Mouse (Mus musculus): Measurements from ENCODE around the gene Triobp. TPM values are rescaled to one million over a fixed set of nuclear protein-coding genes. Genes with fewer than 3 reads are reported as not detected.

Gene Triobp
- total RNA-seq, 1 experiment: 30.6 TPM

DNA sequence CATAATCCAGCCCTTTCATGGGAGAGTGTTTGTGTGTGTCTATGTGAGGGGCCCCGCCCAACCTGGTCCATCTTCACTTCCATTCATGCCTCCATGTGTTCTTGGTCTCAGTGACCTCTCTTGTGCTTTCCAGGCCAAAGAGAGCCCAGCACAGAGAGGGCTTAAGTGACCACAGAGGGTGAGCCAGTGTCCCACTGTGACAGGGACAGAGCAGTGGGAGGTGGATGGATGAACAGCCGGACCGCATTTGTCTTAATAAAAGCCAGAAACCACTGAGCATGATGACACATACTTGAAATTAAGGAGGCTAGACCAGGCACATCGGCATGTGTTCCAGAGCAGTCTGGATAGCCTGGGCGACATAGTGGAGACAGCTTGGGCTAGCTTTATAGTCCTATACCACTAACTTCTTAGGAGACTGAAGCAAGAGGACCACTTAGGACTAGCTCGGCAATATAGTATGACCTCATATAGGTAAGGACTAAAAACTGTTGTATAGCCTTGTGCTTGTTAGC is 17.3 kb upstream of the Triobp start:
- Histone ChIP-seq H3K4me3 (ENCODE audit: insufficient read depth in 1 of 2, low read depth in 1 of 2, low read length in 2 of 2, poor library complexity in 1 of 2, severe bottlenecking in 1 of 2) (no peak overlapping the region), H3K27ac (ENCODE audit: insufficient read depth, low read depth, low read length, poor library complexity, severe bottlenecking) (no peak overlapping the region), H3K9me3 (ENCODE audit: control insufficient read depth, insufficient read depth, low read depth, low read length) (no peaks in the 10 kb centered on the region), H3K4me1 (ENCODE audit: control insufficient read depth in 2 of 2, insufficient read depth in 2 of 2, low read length in 2 of 2, poor library complexity in 1 of 2) (peaks cover 15 to 16% of the 10 kb centered on the region in 2 experiments), H3K36me3 (ENCODE audit: control insufficient read depth, insufficient read depth, low read length, poor library complexity, severe bottlenecking) (peaks cover 3% of the 10 kb centered on the region; the same call in 1 of the 2 replicates), H3K9ac (ENCODE audit: insufficient read depth, low read depth, low read length, poor library complexity, severe bottlenecking) (no peak overlapping the region)
- in situ Hi-C loops (cut with MboI; ENCODE audit: low sequenced_read_pairs in 2 of 2, unreplicated experiment in 2 of 2): no loop called here
- no peak for DNase-seq (ENCODE audit: low read depth, low spot score)
- TF ChIP-seq CHD2 (IDR thresholded peaks at IDR 0.05; ENCODE audit: low read depth, low read length): no peak
- no peak for TF ChIP-seq ZC3H11A (IDR thresholded peaks at IDR 0.05; ENCODE audit: borderline replicate concordance, low read depth, low read length)
- TF ChIP-seq HCFC1 (IDR thresholded peaks at IDR 0.05; ENCODE audit: borderline replicate concordance, insufficient read depth, low read length): no peak
- no peak for TF ChIP-seq MAFK (IDR thresholded peaks at IDR 0.05; ENCODE audit: insufficient read depth, low read depth, low read length)
- no peak for TF ChIP-seq ZNF384 (IDR thresholded peaks at IDR 0.05; ENCODE audit: low read depth, low read length)

DNA sequence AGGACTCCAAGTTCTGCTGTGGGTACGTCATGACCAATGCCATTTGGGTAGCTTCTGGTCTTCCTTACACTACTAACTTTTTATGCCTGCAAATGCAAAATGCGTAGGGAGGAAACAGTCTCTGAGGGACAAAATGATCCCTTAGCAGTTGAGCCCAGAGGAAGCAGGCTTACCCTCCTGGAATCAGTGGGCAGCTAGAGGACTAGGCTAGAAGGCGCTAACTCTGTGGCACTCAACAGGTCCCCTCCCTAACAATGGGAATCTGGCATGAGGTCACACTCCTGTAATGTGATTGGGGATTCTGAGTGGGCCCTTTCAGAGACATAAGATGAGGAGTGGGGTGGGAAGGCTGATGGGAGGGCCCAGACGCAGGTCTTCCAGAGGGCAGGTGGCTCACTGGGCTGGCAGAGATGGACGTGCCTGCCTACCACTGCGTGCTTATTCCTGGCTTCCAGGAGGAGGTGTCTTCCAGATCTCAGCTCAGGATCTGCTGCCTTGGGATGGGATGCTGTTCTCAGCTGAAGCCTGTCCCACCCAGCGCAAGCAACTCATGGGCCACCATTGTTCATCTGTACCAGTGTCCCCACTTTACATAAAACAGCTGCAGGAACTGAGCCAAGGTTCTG is 16.6 kb upstream of the Triobp start:
- in situ Hi-C loops (cut with MboI; ENCODE audit: low sequenced_read_pairs in 2 of 2, unreplicated experiment in 2 of 2): no loop called here
- peaks cover 3% of the 10 kb centered on the region; the same call in 1 of the 2 replicates for H3K36me3 ChIP-seq (ENCODE audit: control insufficient read depth, insufficient read depth, low read length, poor library complexity, severe bottlenecking)
- no peak for DNase-seq (ENCODE audit: low read depth, low spot score)
- H3K9me3 ChIP-seq (ENCODE audit: control insufficient read depth, insufficient read depth, low read depth, low read length): no peaks in the 10 kb centered on the region
- no peak overlapping the region for H3K27ac ChIP-seq (ENCODE audit: insufficient read depth, low read depth, low read length, poor library complexity, severe bottlenecking)
- H3K4me1 ChIP-seq (ENCODE audit: control insufficient read depth in 2 of 2, insufficient read depth in 2 of 2, low read length in 2 of 2, poor library complexity in 1 of 2): peaks cover 8 to 10% of the 10 kb centered on the region in 2 experiments
- H3K9ac ChIP-seq (ENCODE audit: insufficient read depth, low read depth, low read length, poor library complexity, severe bottlenecking): no peak overlapping the region
- H3K4me3 ChIP-seq (ENCODE audit: insufficient read depth in 1 of 2, low read depth in 1 of 2, low read length in 2 of 2, poor library complexity in 1 of 2, severe bottlenecking in 1 of 2): no peak overlapping the region
- TF ChIP-seq HCFC1 (IDR thresholded peaks at IDR 0.05; ENCODE audit: borderline replicate concordance, insufficient read depth, low read length) (no peak), MAFK (IDR thresholded peaks at IDR 0.05; ENCODE audit: insufficient read depth, low read depth, low read length) (no peak), ZC3H11A (IDR thresholded peaks at IDR 0.05; ENCODE audit: borderline replicate concordance, low read depth, low read length) (no peak), ZNF384 (IDR thresholded peaks at IDR 0.05; ENCODE audit: low read depth, low read length) (no peak), CHD2 (IDR thresholded peaks at IDR 0.05; ENCODE audit: low read depth, low read length) (no peak)

DNA sequence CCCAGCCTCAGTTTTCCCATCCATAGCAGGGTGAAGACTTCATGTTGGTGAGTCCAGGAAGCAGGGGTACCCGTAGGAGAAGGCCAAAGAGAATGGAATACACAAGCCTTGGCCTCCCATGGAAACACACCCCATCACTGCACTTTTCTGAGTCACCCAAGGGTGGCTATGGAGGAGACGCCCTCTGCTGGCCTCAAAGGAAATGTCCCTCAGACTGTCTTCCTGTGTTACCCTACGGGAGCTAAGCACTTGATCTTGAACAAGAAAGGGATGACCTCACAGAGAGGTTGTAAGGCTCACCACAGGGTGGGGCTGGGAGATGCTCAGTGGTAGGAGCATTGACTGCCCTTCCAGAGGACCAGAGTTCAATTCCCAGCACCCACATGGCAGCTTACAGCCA is 15.9 kb upstream of the Triobp start:
- Histone ChIP-seq H3K4me3 (ENCODE audit: insufficient read depth in 1 of 2, low read depth in 1 of 2, low read length in 2 of 2, poor library complexity in 1 of 2, severe bottlenecking in 1 of 2) (no peak overlapping the region), H3K9ac (ENCODE audit: insufficient read depth, low read depth, low read length, poor library complexity, severe bottlenecking) (no peak overlapping the region), H3K27ac (ENCODE audit: insufficient read depth, low read depth, low read length, poor library complexity, severe bottlenecking) (no peak overlapping the region), H3K36me3 (ENCODE audit: control insufficient read depth, insufficient read depth, low read length, poor library complexity, severe bottlenecking) (peaks cover 5% of the 10 kb centered on the region; the same call in 1 of the 2 replicates), H3K9me3 (ENCODE audit: control insufficient read depth, insufficient read depth, low read depth, low read length) (no peaks in the 10 kb centered on the region), H3K4me1 (ENCODE audit: control insufficient read depth in 2 of 2, insufficient read depth in 2 of 2, low read length in 2 of 2, poor library complexity in 1 of 2) (peaks cover 3 to 16% of the 10 kb centered on the region in 2 experiments; a peak in 3 of 4 replicates)
- TF ChIP-seq MAFK (IDR thresholded peaks at IDR 0.05; ENCODE audit: insufficient read depth, low read depth, low read length) (no peak), ZC3H11A (IDR thresholded peaks at IDR 0.05; ENCODE audit: borderline replicate concordance, low read depth, low read length) (no peak), HCFC1 (IDR thresholded peaks at IDR 0.05; ENCODE audit: borderline replicate concordance, insufficient read depth, low read length) (no peak), ZNF384 (IDR thresholded peaks at IDR 0.05; ENCODE audit: low read depth, low read length) (no peak), CHD2 (IDR thresholded peaks at IDR 0.05; ENCODE audit: low read depth, low read length) (no peak)
- in situ Hi-C loops (cut with MboI; ENCODE audit: low sequenced_read_pairs in 2 of 2, unreplicated experiment in 2 of 2): no loop called here
- no peak for DNase-seq (ENCODE audit: low read depth, low spot score)

GRCm38 (mm10) chr15:78934784-78935320 is 12.7 kb upstream of the Triobp start, which contains the start of gene Nol12:
TSS of gene Nol12 (plus strand) at chr15:78934933.
- no peaks in the 10 kb centered on the region for H3K9me3 ChIP-seq (ENCODE audit: control insufficient read depth, insufficient read depth, low read depth, low read length)
- H3K27ac ChIP-seq (ENCODE audit: insufficient read depth, low read depth, low read length, poor library complexity, severe bottlenecking): peak within 1 kb of the TSS; percentile 91
- peak within 1 kb of the TSS; percentile 97 for H3K9ac ChIP-seq (ENCODE audit: insufficient read depth, low read depth, low read length, poor library complexity, severe bottlenecking)
- peaks cover 0 to 12% of the 10 kb centered on the region in 2 experiments; a peak in 1 of 4 replicates for H3K4me1 ChIP-seq (ENCODE audit: control insufficient read depth in 2 of 2, insufficient read depth in 2 of 2, low read length in 2 of 2, poor library complexity in 1 of 2)
- TF ChIP-seq CHD2 (IDR thresholded peaks at IDR 0.05; ENCODE audit: low read depth, low read length) (no peak), HCFC1 (IDR thresholded peaks at IDR 0.05; ENCODE audit: borderline replicate concordance, insufficient read depth, low read length) (peak; percentile 85)
- in situ Hi-C loops (cut with MboI; ENCODE audit: low sequenced_read_pairs in 2 of 2, unreplicated experiment in 2 of 2): no loop called here
- H3K36me3 ChIP-seq (ENCODE audit: control insufficient read depth, insufficient read depth, low read length, poor library complexity, severe bottlenecking): peaks cover 29% of the 10 kb centered on the region
- DNase-seq (ENCODE audit: low read depth, low spot score): peak; percentile 91
- H3K4me3 ChIP-seq (ENCODE audit: insufficient read depth in 1 of 2, low read depth in 1 of 2, low read length in 2 of 2, poor library complexity in 1 of 2, severe bottlenecking in 1 of 2): peak within 1 kb of the TSS; percentile 75 to 99

Measured in ES-E14 (cell line).